Mouse (Mus musculus) midbrain, embryonic 11.5 days (tissue): ENCODE data around the gene Cd93. TPM values are rescaled to one million over a fixed set of nuclear protein-coding genes. Genes with fewer than 3 reads are reported as not detected.

Experiments used
- ATAC-seq: fragments of 200-750 bp; cut with Nextera tagmentation; 2 replicates; pipeline ENCODE4 v1.8.0; 2017; ENCODE audit warnings: moderate TSS enrichment, moderate library complexity; ENCODE audit not compliant: low FRiP score
- DNase-seq: peaks from one replicate; pipeline ENCODE4 v3.0.0; 2015; ENCODE audit warnings: low spot score; ENCODE audit errors: missing footprints
- H3K27ac ChIP-seq: fragments of 300-500 bp; sonication (generic); 2 replicates; pipeline ENCODE4 v1.5.1; 2014; ENCODE audit warnings: low read depth, low read length
- H3K27me3 ChIP-seq: fragments of 300-500 bp; sonication (generic); 2 replicates; pipeline ENCODE4 v1.6.1; 2014; ENCODE audit warnings: mild to moderate bottlenecking, low read length, moderate library complexity, mixed read lengths; ENCODE audit not compliant: control insufficient read depth, insufficient read depth
- H3K36me3 ChIP-seq: fragments of 300-500 bp; sonication (generic); 2 replicates; pipeline ENCODE4 v1.6.1; 2014; ENCODE audit warnings: mild to moderate bottlenecking, low read length, moderate library complexity, mixed read lengths; ENCODE audit not compliant: control insufficient read depth, insufficient read depth
- H3K4me1 ChIP-seq: fragments of 300-500 bp; sonication (generic); 2 replicates; pipeline ENCODE4 v1.6.1; 2014; ENCODE audit warnings: low read length; ENCODE audit not compliant: control insufficient read depth, insufficient read depth
- H3K4me2 ChIP-seq: fragments of 300-500 bp; sonication (generic); 2 replicates; pipeline ENCODE4 v1.6.1; 2014; ENCODE audit warnings: mild to moderate bottlenecking, moderate library complexity
- H3K4me3 ChIP-seq: fragments of 300-500 bp; sonication (generic); 2 replicates; pipeline ENCODE4 v1.5.1; 2014; ENCODE audit warnings: low read depth, low read length
- H3K9ac ChIP-seq: fragments of 300-500 bp; sonication (generic); 2 replicates; pipeline ENCODE4 v1.6.1; 2014; ENCODE audit warnings: low read length
- H3K9me3 ChIP-seq: fragments of 300-500 bp; sonication (generic); 2 replicates; pipeline ENCODE4 v1.6.1; 2016; ENCODE audit warnings: low read length; ENCODE audit not compliant: control insufficient read depth
- WGBS: fragments of 180-500 bp; shearing (Covaris S2); extraction: QIAGEN DNeasy Blood & Tissue Kit; methylation state at CpG from one replicate; pipeline ENCODE4 v1.1.7; 2014; 5-methylcytosine and 5-hydroxymethylcytosine counted together
- polyA plus RNA-seq: library from polyadenylated mRNA; unstranded; fragments of >200 nt; fragmentation: Nextera tagmentation; extraction: Ambion mirVana; gene quantifications from 2 replicates; pipeline ENCODE4 v1.2.1, GENCODE M21; 2014

Gene Cd93
- polyA plus RNA-seq, 1 experiment from 2014 or later = 5.9 TPM

DNA sequence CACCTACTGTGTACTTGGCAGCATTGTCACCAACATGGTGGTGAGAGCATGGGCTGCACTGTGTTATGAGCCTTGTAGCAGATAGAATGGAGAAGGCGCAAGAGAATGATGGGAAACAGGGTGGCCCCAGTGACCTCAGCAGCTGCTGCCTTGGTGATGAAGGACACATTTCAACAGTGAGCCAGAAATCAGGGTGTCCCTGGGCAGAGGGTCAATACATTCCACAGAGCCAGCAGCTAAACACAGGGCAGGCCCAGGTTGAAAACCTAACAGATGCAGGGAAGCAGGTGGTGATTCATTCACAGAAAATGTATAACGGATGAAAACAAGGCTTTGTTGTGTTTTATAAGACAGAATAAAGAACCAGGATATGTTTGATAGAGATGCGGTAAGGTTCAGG, 3.1 kb upstream of the Cd93 start:
- 85% methylated on average over 3 of the region's 3 CpGs for WGBS
- DNase-seq (no peak), ATAC-seq (no peak)
- Histone ChIP-seq H3K4me3 (no peak overlapping the region), H3K4me2 (no peak overlapping the region), H3K9ac (no peak overlapping the region), H3K36me3 (no peaks in the 10 kb centered on the region), H3K27ac (no peak overlapping the region), H3K27me3 (no peaks in the 10 kb centered on the region), H3K9me3 (no peaks in the 10 kb centered on the region), H3K4me1 (no peaks in the 10 kb centered on the region)

DNA sequence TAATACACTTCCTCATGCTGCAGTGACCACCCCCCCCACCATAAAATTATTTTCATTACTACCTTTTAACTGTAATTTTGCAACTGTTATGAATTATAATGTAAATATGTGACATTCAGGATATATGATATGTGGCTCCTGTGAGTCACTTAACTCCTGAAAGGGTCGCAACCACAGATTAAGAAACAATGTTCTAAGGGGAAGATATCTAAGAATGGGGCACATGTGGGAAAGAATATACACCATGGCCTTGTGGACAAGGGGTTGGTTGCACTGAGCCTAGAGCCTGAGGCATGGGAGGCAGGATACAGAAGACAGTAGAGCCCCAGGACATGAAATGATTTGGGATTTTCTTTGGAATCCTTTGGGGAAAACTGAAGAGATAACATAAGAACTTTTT, 2.3 kb upstream of the Cd93 start:
- Histone ChIP-seq H3K4me1 (no peaks in the 10 kb centered on the region), H3K9ac (no peak overlapping the region), H3K27me3 (no peaks in the 10 kb centered on the region), H3K27ac (no peak overlapping the region), H3K9me3 (no peaks in the 10 kb centered on the region), H3K4me3 (no peak overlapping the region), H3K36me3 (no peaks in the 10 kb centered on the region), H3K4me2 (no peak overlapping the region)
- DNase-seq (no peak), ATAC-seq (no peak)
- 95% methylated on average over 1 of the region's 1 CpGs for WGBS

DNA sequence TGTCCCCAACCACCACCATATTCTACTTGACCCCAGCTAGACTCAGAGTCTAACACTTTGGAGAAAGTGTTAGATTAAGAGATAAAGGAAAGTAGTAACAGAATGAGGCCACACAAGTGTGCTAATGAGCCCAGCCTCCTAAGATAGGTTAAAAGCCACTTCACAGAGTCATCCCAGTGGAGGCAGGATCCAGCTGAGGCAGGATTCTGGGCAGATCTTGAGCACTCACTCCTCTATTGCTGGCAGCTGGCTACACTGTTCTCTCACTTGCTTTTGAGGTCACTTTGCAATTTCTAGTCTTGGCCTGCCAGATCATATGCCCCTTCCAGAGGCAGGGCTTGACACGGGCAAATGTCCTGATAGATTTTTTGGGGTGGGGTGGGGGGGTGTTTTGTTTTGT, 1.1 kb upstream of the Cd93 start:
- 76% methylated on average over 1 of the region's 1 CpGs for WGBS
- DNase-seq (no peak), ATAC-seq (no peak)
- Histone ChIP-seq H3K9ac (no peak overlapping the region), H3K4me3 (no peak overlapping the region), H3K27ac (no peak overlapping the region), H3K9me3 (no peaks in the 10 kb centered on the region), H3K27me3 (no peaks in the 10 kb centered on the region), H3K4me2 (no peak overlapping the region), H3K4me1 (no peaks in the 10 kb centered on the region), H3K36me3 (no peaks in the 10 kb centered on the region)

DNA sequence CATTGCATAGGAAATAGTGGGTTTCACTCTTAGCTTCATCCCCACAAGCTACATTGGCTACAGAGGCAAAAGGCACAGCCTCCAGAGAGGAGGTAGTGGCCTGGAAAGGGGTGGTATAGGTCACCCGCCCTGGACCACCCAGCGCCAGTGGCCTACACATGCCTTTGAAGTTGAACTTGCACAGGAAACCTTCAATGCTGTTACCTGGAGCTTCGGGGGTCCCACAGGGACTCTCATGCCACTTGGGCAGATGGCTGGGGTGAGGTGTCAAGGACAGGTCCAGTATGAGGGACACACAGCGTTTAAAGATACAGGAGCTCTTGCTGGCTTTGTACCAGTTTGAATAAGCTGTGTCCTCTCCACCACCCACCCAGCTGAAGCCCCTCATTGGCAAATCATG, 653 bp downstream of the Cd93 start:
- ATAC-seq (no peak), DNase-seq (no peak)
- Histone ChIP-seq H3K9ac (no peak overlapping the region), H3K4me1 (no peaks in the 10 kb centered on the region), H3K9me3 (no peaks in the 10 kb centered on the region), H3K27ac (no peak overlapping the region), H3K4me3 (no peak overlapping the region), H3K4me2 (no peak overlapping the region), H3K36me3 (no peaks in the 10 kb centered on the region), H3K27me3 (no peaks in the 10 kb centered on the region)
- 93% methylated on average over 4 of the region's 4 CpGs for WGBS

DNA sequence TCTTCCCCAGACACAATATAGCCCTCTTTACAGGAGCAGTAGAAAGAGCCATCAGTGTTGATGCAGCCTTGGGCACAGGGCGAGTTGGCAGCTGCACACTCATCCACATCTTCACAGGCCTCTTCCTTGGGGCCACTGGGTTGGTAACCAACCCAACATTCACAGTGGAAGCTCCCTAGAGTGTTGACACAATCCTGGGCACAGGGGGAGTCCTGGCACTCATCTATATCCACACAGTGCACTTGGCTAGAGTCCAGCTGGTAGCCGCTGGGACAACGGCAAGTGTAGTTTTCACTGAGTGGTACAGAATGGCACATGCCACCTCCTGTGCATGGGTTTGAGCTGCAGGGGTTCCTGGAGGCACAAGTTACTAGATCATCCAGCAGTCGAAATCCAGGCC, 1.2 kb downstream of the Cd93 start:
- Histone ChIP-seq H3K9ac (no peak overlapping the region), H3K9me3 (no peaks in the 10 kb centered on the region), H3K27me3 (no peaks in the 10 kb centered on the region), H3K4me3 (no peak overlapping the region), H3K27ac (no peak overlapping the region), H3K4me2 (no peak overlapping the region), H3K36me3 (no peaks in the 10 kb centered on the region), H3K4me1 (no peaks in the 10 kb centered on the region)
- ATAC-seq = no peak
- WGBS = 89% methylated on average over 4 of the region's 4 CpGs
- no peak for DNase-seq

DNA sequence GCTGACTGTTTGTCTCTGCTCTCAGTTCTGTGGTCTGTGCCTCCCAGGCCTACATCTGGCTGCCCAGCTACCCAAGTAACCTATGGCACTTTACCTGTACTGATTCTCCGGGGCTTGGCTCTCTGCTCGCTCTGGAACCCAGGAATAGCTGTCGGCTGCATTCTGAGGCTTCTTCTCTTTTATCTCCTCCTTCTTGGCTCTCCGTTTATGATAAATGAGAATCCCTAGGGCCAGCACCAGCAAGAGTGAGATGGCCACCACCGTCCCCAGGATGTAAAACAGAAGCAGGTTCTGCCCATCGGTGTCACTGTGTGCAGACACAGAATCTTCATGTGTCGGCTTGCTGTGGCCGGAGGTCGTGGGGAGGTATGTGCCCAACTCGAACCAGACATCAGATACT, 1.9 kb downstream of the Cd93 start:
- H3K9me3 ChIP-seq = no peaks in the 10 kb centered on the region
- DNase-seq = no peak
- no peaks in the 10 kb centered on the region for H3K27me3 ChIP-seq
- no peak overlapping the region for H3K4me2 ChIP-seq
- no peak overlapping the region for H3K27ac ChIP-seq
- H3K9ac ChIP-seq = no peak overlapping the region
- H3K36me3 ChIP-seq = no peaks in the 10 kb centered on the region
- no peak overlapping the region for H3K4me3 ChIP-seq
- WGBS = 93% methylated on average over 10 of the region's 10 CpGs
- H3K4me1 ChIP-seq = no peaks in the 10 kb centered on the region
- no peak for ATAC-seq

DNA sequence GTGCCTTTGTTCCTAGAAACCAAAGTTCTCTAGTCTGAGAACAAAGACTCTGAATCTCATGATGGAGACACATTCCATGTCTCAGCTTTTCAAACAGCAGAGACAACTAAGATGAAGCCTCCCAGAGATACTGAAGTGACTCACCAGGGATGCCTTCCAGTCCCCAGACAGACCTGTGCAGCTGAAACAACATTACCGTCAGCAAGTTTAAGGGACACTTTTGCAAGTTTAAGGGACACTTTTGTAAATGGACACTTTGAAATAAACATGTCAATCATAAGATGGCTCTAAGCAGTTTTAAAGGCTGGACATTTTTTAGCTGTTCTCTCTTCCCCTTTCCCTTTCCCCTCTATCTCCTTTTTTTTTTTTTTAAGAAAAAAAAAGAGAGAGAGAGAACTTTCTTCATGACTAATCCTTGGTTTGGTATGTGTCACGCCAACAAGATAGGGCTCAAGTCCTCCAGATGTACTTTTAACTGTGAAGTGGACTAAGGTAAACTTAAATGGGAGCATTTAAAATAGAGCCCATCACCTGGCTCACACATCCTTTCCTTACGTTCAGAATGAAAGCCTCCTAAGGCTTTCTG, 3.6 kb downstream of the Cd93 start:
- no peak overlapping the region for H3K4me3 ChIP-seq
- H3K9me3 ChIP-seq = no peaks in the 10 kb centered on the region
- ATAC-seq = no peak
- DNase-seq = no peak
- no peaks in the 10 kb centered on the region for H3K36me3 ChIP-seq
- H3K4me1 ChIP-seq = no peaks in the 10 kb centered on the region
- no peak overlapping the region for H3K9ac ChIP-seq
- WGBS = 79% methylated on average over 3 of the region's 3 CpGs
- no peak overlapping the region for H3K27ac ChIP-seq
- no peak overlapping the region for H3K4me2 ChIP-seq
- no peaks in the 10 kb centered on the region for H3K27me3 ChIP-seq

DNA sequence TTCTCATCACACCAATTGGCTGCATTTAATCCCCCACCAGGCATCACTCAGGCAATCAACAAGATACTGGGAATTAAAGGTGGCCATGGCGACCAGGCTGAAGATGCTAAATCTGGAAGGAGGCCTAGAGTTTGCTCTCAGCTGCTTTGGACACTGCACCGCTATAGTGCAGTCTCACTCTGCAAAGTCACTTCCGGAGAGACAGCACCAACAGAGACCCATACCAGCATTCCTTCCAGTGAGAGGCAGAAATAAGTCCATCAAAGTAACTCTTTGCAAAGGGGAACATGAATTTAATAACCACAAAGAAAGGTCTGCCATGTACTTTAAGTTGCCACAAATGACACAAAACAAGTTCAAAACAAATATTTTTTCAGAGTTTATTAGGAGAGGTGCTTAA, 7.1 kb downstream of the Cd93 start:
- Histone ChIP-seq H3K4me2 (no peak overlapping the region), H3K4me3 (no peak overlapping the region), H3K27me3 (no peaks in the 10 kb centered on the region), H3K36me3 (no peaks in the 10 kb centered on the region), H3K4me1 (no peaks in the 10 kb centered on the region), H3K9me3 (no peaks in the 10 kb centered on the region), H3K27ac (no peak overlapping the region), H3K9ac (no peak overlapping the region)
- 40% methylated on average over 3 of the region's 3 CpGs for WGBS
- no peak for DNase-seq
- ATAC-seq = no peak

DNA sequence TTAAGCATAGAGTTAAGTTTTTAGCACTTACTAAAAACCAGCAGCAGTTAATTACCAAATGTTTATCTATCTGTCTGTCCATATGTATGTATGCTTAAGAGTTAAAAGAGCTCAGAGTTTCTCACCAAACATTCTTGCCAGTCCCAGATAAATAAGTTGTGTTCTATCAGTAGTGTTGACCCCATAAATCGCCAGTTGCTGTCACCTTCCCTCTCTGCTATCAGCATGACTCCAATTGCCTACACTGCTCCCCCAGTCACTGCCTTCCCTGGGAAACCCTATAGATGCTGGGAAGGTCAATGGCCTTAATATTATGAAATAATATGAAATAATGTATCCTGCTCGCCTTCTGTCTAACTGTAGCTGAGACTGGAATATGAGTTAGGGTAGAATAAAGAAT, 11.0 kb downstream of the Cd93 start:
- Histone ChIP-seq H3K4me3 (no peak overlapping the region), H3K27me3 (no peaks in the 10 kb centered on the region), H3K36me3 (no peaks in the 10 kb centered on the region), H3K27ac (no peak overlapping the region), H3K9ac (no peak overlapping the region), H3K4me1 (no peaks in the 10 kb centered on the region), H3K9me3 (no peaks in the 10 kb centered on the region), H3K4me2 (no peak overlapping the region)
- 78% methylated on average over 2 of the region's 2 CpGs for WGBS
- no peak for ATAC-seq
- no peak for DNase-seq

DNA sequence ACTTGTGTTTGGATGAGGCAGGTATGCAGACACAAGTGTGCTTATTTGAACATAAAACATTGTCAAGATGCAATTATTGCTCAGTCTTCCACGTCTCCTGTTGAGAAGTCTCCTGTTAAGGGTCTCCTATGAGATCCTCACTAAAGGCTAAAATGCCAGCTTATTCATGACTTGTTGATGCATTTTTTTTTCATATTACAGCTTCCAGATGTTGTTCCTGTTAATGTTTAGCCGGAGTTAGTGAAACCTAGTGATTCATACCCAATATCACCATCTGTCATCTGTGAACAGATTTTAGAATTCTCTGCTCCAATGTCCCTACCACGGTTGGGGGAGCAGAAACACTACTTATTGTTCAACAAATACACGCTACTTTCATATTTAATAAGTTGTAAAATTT, 12.4 kb downstream of the Cd93 start:
- Histone ChIP-seq H3K4me2 (no peak overlapping the region), H3K36me3 (no peaks in the 10 kb centered on the region), H3K27ac (no peak overlapping the region), H3K4me3 (no peak overlapping the region), H3K9ac (no peak overlapping the region), H3K4me1 (no peaks in the 10 kb centered on the region), H3K27me3 (no peaks in the 10 kb centered on the region), H3K9me3 (no peaks in the 10 kb centered on the region)
- no peak for ATAC-seq
- no peak for DNase-seq
- WGBS = 78% methylated on average over 4 of the region's 4 CpGs
